Mouse (Mus musculus) splenic B cell, adult 2 months (primary cell): ENCODE data around the gene Prrc2b.
A peak's percentile ranks its signal among the peaks of the same experiment; 100 is the strongest.

Experiments
- DNase-seq: peaks from one replicate; pipeline ENCODE4 v3.0.0-alpha.2; 2011; ENCODE audit warnings: low read depth, low spot score
- H3K27me3 ChIP-seq: 2 replicates; pipeline ENCODE4 v1.6.1; 2012; ENCODE audit warnings: mild to moderate bottlenecking, low read length, moderate library complexity, mixed read lengths; ENCODE audit not compliant: control insufficient read depth, poor library complexity, insufficient read depth, severe bottlenecking
- H3K36me3 ChIP-seq: 2 replicates; pipeline ENCODE4 v1.6.1; 2012; ENCODE audit warnings: mild to moderate bottlenecking, low read length, moderate library complexity, mixed read lengths; ENCODE audit not compliant: control insufficient read depth, poor library complexity, insufficient read depth, severe bottlenecking

The Prrc2b gene

GRCm38 (mm10) chr2:32150924-32151659 lies at the start of gene Prrc2b:
Gene Prrc2b (plus strand): TSS chr2:32151082.
- DNase-seq, result peak; percentile 74
- Histone ChIP-seq H3K27me3 (no peaks in the 10 kb centered on the region), H3K36me3 (no peaks in the 10 kb centered on the region)

- no peaks in the 10 kb centered on the region for H3K27me3 ChIP-seq
- DNase-seq, result no peak
- H3K36me3 ChIP-seq, result no peaks in the 10 kb centered on the region
Observed at GRCm38 (mm10) chr2:32102944-32103343, 47.9 kb upstream of the Prrc2b start.

GRCm38 (mm10) chr2:32103557-32103956 lies 47.3 kb upstream of the Prrc2b start:
- Histone ChIP-seq H3K27me3 (no peaks in the 10 kb centered on the region), H3K36me3 (no peaks in the 10 kb centered on the region)
- DNase-seq, result no peak

GRCm38 (mm10) chr2:32104122-32104521 lies 46.8 kb upstream of the Prrc2b start:
- no peaks in the 10 kb centered on the region for H3K27me3 ChIP-seq
- no peak for DNase-seq
- no peaks in the 10 kb centered on the region for H3K36me3 ChIP-seq

GRCm38 (mm10) chr2:32105117-32105913 lies 45.6 kb upstream of the Prrc2b start:
- no peaks in the 10 kb centered on the region for H3K27me3 ChIP-seq
- DNase-seq, result no peak
- H3K36me3 ChIP-seq, result no peaks in the 10 kb centered on the region

- Histone ChIP-seq H3K36me3 (no peaks in the 10 kb centered on the region), H3K27me3 (no peaks in the 10 kb centered on the region)
- no peak for DNase-seq
Observed at GRCm38 (mm10) chr2:32105930-32106329, 45.0 kb upstream of the Prrc2b start.

- DNase-seq, result no peak
- Histone ChIP-seq H3K27me3 (no peaks in the 10 kb centered on the region), H3K36me3 (no peaks in the 10 kb centered on the region)
Observed at GRCm38 (mm10) chr2:32111268-32111667, 39.6 kb upstream of the Prrc2b start.

GRCm38 (mm10) chr2:32112548-32112947 lies 38.3 kb upstream of the Prrc2b start:
- Histone ChIP-seq H3K27me3 (no peaks in the 10 kb centered on the region), H3K36me3 (no peaks in the 10 kb centered on the region)
- no peak for DNase-seq

- DNase-seq, result no peak
- no peaks in the 10 kb centered on the region for H3K27me3 ChIP-seq
- H3K36me3 ChIP-seq, result no peaks in the 10 kb centered on the region
Observed at GRCm38 (mm10) chr2:32115851-32116268, 35.0 kb upstream of the Prrc2b start.

GRCm38 (mm10) chr2:32119802-32120750 lies 30.8 kb upstream of the Prrc2b start:
- DNase-seq, result no peak
- no peaks in the 10 kb centered on the region for H3K27me3 ChIP-seq
- H3K36me3 ChIP-seq, result no peaks in the 10 kb centered on the region

- DNase-seq, result no peak
- Histone ChIP-seq H3K27me3 (no peaks in the 10 kb centered on the region), H3K36me3 (no peaks in the 10 kb centered on the region)
Observed at GRCm38 (mm10) chr2:32121150-32121549, 29.7 kb upstream of the Prrc2b start.

- Histone ChIP-seq H3K27me3 (no peaks in the 10 kb centered on the region), H3K36me3 (no peaks in the 10 kb centered on the region)
- no peak for DNase-seq
Observed at GRCm38 (mm10) chr2:32121785-32122184, 29.1 kb upstream of the Prrc2b start.

GRCm38 (mm10) chr2:32127653-32128535 lies 23.0 kb upstream of the Prrc2b start:
- no peak for DNase-seq
- H3K36me3 ChIP-seq, result no peaks in the 10 kb centered on the region
- H3K27me3 ChIP-seq, result no peaks in the 10 kb centered on the region

GRCm38 (mm10) chr2:32128536-32128841 lies 22.4 kb upstream of the Prrc2b start:
- no peaks in the 10 kb centered on the region for H3K36me3 ChIP-seq
- no peak for DNase-seq
- H3K27me3 ChIP-seq, result no peaks in the 10 kb centered on the region
